Mouse (Mus musculus): ENCODE results near the gene Nrm. TPM values are rescaled to one million over a fixed set of nuclear protein-coding genes. Genes with fewer than 3 reads are reported as not detected.

Gene Nrm
- polyA plus RNA-seq, 1 experiment = 8.6 TPM

GRCm38 (mm10) chr17:35825109-35825850, 35.8 kb upstream of the Nrm start:
- Histone ChIP-seq H3K27me3 (ENCODE audit: control insufficient read depth, insufficient read depth, low read length) (no peaks in the 10 kb centered on the region), H3K4me1 (ENCODE audit: control insufficient read depth, insufficient read depth, low read length) (peaks cover 7% of the 10 kb centered on the region), H3K4me3 (replicated peaks; ENCODE audit: insufficient read depth, low read depth, low read length) (no peak overlapping the region), H3K27ac (ENCODE audit: insufficient read depth, low read length) (no peak overlapping the region)
- WGBS = 84% methylated on average over 13 of the region's 13 CpGs
- no peak for DNase-seq
- TF ChIP-seq CTCF (IDR thresholded peaks at IDR 0.05; ENCODE audit: borderline replicate concordance, insufficient read depth, low read depth, low read length) = no peak
- no peak for TF ChIP-seq POLR2A (IDR thresholded peaks at IDR 0.05; ENCODE audit: borderline replicate concordance, insufficient read depth, low read length)

GRCm38 (mm10) chr17:35829737-35830136, 31.4 kb upstream of the Nrm start:
- WGBS = 7% methylated on average over 21 of the region's 21 CpGs
- Histone ChIP-seq H3K4me1 (ENCODE audit: control insufficient read depth, insufficient read depth, low read length) (no peaks in the 10 kb centered on the region), H3K27me3 (ENCODE audit: control insufficient read depth, insufficient read depth, low read length) (no peaks in the 10 kb centered on the region), H3K4me3 (replicated peaks; ENCODE audit: insufficient read depth, low read depth, low read length) (no peak overlapping the region), H3K27ac (ENCODE audit: insufficient read depth, low read length) (no peak overlapping the region)
- DNase-seq = peak; percentile 83 to 84
- TF ChIP-seq POLR2A (IDR thresholded peaks at IDR 0.05; ENCODE audit: borderline replicate concordance, insufficient read depth, low read length) (no peak), CTCF (IDR thresholded peaks at IDR 0.05; ENCODE audit: borderline replicate concordance, insufficient read depth, low read depth, low read length) (peak; percentile 78)

- DNase-seq = no peak
- Histone ChIP-seq H3K27ac (ENCODE audit: insufficient read depth, low read length) (no peak overlapping the region), H3K27me3 (ENCODE audit: control insufficient read depth, insufficient read depth, low read length) (no peaks in the 10 kb centered on the region), H3K4me3 (replicated peaks; ENCODE audit: insufficient read depth, low read depth, low read length) (no peak overlapping the region), H3K4me1 (ENCODE audit: control insufficient read depth, insufficient read depth, low read length) (peaks cover 7% of the 10 kb centered on the region; the same call in 1 of the 2 replicates)
- WGBS = 66% methylated on average over 8 of the region's 8 CpGs
- TF ChIP-seq POLR2A (IDR thresholded peaks at IDR 0.05; ENCODE audit: borderline replicate concordance, insufficient read depth, low read length) (no peak), CTCF (IDR thresholded peaks at IDR 0.05; ENCODE audit: borderline replicate concordance, insufficient read depth, low read depth, low read length) (no peak)
Observed at GRCm38 (mm10) chr17:35832400-35833238, 28.5 kb upstream of the Nrm start.

GRCm38 (mm10) chr17:35833239-35833751, 27.8 kb upstream of the Nrm start:
- no peaks in the 10 kb centered on the region for H3K27me3 ChIP-seq (ENCODE audit: control insufficient read depth, insufficient read depth, low read length)
- no peak overlapping the region for H3K4me3 ChIP-seq (replicated peaks; ENCODE audit: insufficient read depth, low read depth, low read length)
- peaks cover 7% of the 10 kb centered on the region; the same call in 1 of the 2 replicates for H3K4me1 ChIP-seq (ENCODE audit: control insufficient read depth, insufficient read depth, low read length)
- 32% methylated on average over 5 of the region's 5 CpGs for WGBS
- no peak for TF ChIP-seq POLR2A (IDR thresholded peaks at IDR 0.05; ENCODE audit: borderline replicate concordance, insufficient read depth, low read length)
- H3K27ac ChIP-seq (ENCODE audit: insufficient read depth, low read length) = no peak overlapping the region
- no peak for DNase-seq

GRCm38 (mm10) chr17:35833894-35834293, 27.2 kb upstream of the Nrm start:
- WGBS = 51% methylated on average over 5 of the region's 5 CpGs
- Histone ChIP-seq H3K4me1 (ENCODE audit: control insufficient read depth, insufficient read depth, low read length) (peaks cover 7% of the 10 kb centered on the region; the same call in 1 of the 2 replicates), H3K4me3 (replicated peaks; ENCODE audit: insufficient read depth, low read depth, low read length) (no peak overlapping the region), H3K27me3 (ENCODE audit: control insufficient read depth, insufficient read depth, low read length) (no peaks in the 10 kb centered on the region), H3K27ac (ENCODE audit: insufficient read depth, low read length) (no peak overlapping the region)
- TF ChIP-seq POLR2A (IDR thresholded peaks at IDR 0.05; ENCODE audit: borderline replicate concordance, insufficient read depth, low read length) = no peak
- no peak for TF ChIP-seq CTCF (IDR thresholded peaks at IDR 0.05; ENCODE audit: borderline replicate concordance, insufficient read depth, low read depth, low read length)
- DNase-seq = no peak

GRCm38 (mm10) chr17:35834696-35835422, 26.3 kb upstream of the Nrm start:
- 35% methylated on average over 26 of the region's 26 CpGs for WGBS

GRCm38 (mm10) chr17:35835424-35836140, 25.5 kb upstream of the Nrm start:
- Histone ChIP-seq H3K4me3 (replicated peaks; ENCODE audit: insufficient read depth, low read depth, low read length) (no peak overlapping the region), H3K4me1 (ENCODE audit: control insufficient read depth, insufficient read depth, low read length) (peaks cover 7% of the 10 kb centered on the region; the same call in 1 of the 2 replicates), H3K27ac (ENCODE audit: insufficient read depth, low read length) (no peak overlapping the region), H3K27me3 (ENCODE audit: control insufficient read depth, insufficient read depth, low read length) (no peaks in the 10 kb centered on the region)
- no peak for TF ChIP-seq POLR2A (IDR thresholded peaks at IDR 0.05; ENCODE audit: borderline replicate concordance, insufficient read depth, low read length)
- no peak for TF ChIP-seq CTCF (IDR thresholded peaks at IDR 0.05; ENCODE audit: borderline replicate concordance, insufficient read depth, low read depth, low read length)
- WGBS = 45% methylated on average over 26 of the region's 26 CpGs
- peak; percentile 37 to 55 for DNase-seq

More at GRCm38 (mm10) chr17:35834696-35835422, 26.3 kb upstream of the Nrm start:
- H3K27me3 ChIP-seq (ENCODE audit: control insufficient read depth, insufficient read depth, low read length) = no peaks in the 10 kb centered on the region
- H3K4me3 ChIP-seq (replicated peaks; ENCODE audit: insufficient read depth, low read depth, low read length) = no peak overlapping the region
- H3K27ac ChIP-seq (ENCODE audit: insufficient read depth, low read length) = no peak overlapping the region
- H3K4me1 ChIP-seq (ENCODE audit: control insufficient read depth, insufficient read depth, low read length) = peaks cover 7% of the 10 kb centered on the region; the same call in 1 of the 2 replicates
- DNase-seq = peak in 1 of 2 experiments; percentile 44
- peak; percentile 41; the same call in 1 of the 2 replicates for TF ChIP-seq CTCF (IDR thresholded peaks at IDR 0.05; ENCODE audit: borderline replicate concordance, insufficient read depth, low read depth, low read length)
- TF ChIP-seq POLR2A (IDR thresholded peaks at IDR 0.05; ENCODE audit: borderline replicate concordance, insufficient read depth, low read length) = no peak
